Mouse (Mus musculus) embryonic facial prominence, embryonic 14.5 days (tissue): ENCODE measurements around the gene Ephx1. TPM values are rescaled to one million over a fixed set of nuclear protein-coding genes. Genes with fewer than 3 reads are reported as not detected.

Experiments
- ATAC-seq: fragments of 200-750 bp; cut with Nextera tagmentation; 2 replicates; pipeline ENCODE4 v1.8.0; 2017; ENCODE audit warnings: low read depth, moderate number of reproducible peaks, moderate TSS enrichment
- DNase-seq: peaks from one replicate; pipeline ENCODE4 v3.0.0-alpha.2; 2015; ENCODE audit warnings: low spot score
- H3K27ac ChIP-seq: fragments of 300-500 bp; sonication (generic); replicated peaks from 2 replicates; pipeline ENCODE4 v1.5.1; 2014; ENCODE audit warnings: low read depth, mild to moderate bottlenecking, low read length, moderate library complexity
- H3K27me3 ChIP-seq: fragments of 300-500 bp; sonication (generic); replicated peaks from 2 replicates; pipeline ENCODE4 v1.6.1; 2014; ENCODE audit warnings: low read length; ENCODE audit not compliant: control insufficient read depth, insufficient read depth
- H3K36me3 ChIP-seq: fragments of 300-500 bp; sonication (generic); 2 replicates; pipeline ENCODE4 v1.6.1; 2014; ENCODE audit warnings: low read length, mixed read lengths; ENCODE audit not compliant: control insufficient read depth, insufficient read depth
- H3K4me1 ChIP-seq: fragments of 300-500 bp; sonication (generic); 2 replicates; pipeline ENCODE4 v1.6.1; 2014; ENCODE audit warnings: antibody characterized with exemption, low read length; ENCODE audit not compliant: control insufficient read depth, insufficient read depth
- H3K4me2 ChIP-seq: fragments of 300-500 bp; sonication (generic); 2 replicates; pipeline ENCODE4 v1.6.1; 2014; ENCODE audit warnings: low read depth, mild to moderate bottlenecking, low read length, moderate library complexity, mixed read lengths
- H3K4me3 ChIP-seq: fragments of 300-500 bp; sonication (generic); 2 replicates; pipeline ENCODE4 v1.5.1; 2014; ENCODE audit warnings: low read depth, mild to moderate bottlenecking, low read length
- H3K9ac ChIP-seq: fragments of 300-500 bp; sonication (generic); 2 replicates; pipeline ENCODE4 v1.6.1; 2014; ENCODE audit warnings: low read depth, mild to moderate bottlenecking, low read length, moderate library complexity, mixed read lengths
- H3K9me3 ChIP-seq: fragments of 300-500 bp; sonication (generic); 2 replicates; pipeline ENCODE4 v1.6.1; 2016; ENCODE audit warnings: low read length; ENCODE audit not compliant: control insufficient read depth
- WGBS: fragments of 180-500 bp; shearing (Covaris S2); extraction: QIAGEN DNeasy Blood & Tissue Kit; methylation state at CpG from one replicate; pipeline ENCODE4 v1.1.7; 2014; 5-methylcytosine and 5-hydroxymethylcytosine counted together
- polyA plus RNA-seq: library from polyadenylated mRNA; unstranded; fragments of >200 nt; fragmentation: Nextera tagmentation; extraction: Ambion mirVana; gene quantifications from 2 replicates; pipeline ENCODE4 v1.2.1, GENCODE M21; 2014

Ephx1 gene
- polyA plus RNA-seq, 1 experiment from 2014 or later = 15.4 TPM

DNA sequence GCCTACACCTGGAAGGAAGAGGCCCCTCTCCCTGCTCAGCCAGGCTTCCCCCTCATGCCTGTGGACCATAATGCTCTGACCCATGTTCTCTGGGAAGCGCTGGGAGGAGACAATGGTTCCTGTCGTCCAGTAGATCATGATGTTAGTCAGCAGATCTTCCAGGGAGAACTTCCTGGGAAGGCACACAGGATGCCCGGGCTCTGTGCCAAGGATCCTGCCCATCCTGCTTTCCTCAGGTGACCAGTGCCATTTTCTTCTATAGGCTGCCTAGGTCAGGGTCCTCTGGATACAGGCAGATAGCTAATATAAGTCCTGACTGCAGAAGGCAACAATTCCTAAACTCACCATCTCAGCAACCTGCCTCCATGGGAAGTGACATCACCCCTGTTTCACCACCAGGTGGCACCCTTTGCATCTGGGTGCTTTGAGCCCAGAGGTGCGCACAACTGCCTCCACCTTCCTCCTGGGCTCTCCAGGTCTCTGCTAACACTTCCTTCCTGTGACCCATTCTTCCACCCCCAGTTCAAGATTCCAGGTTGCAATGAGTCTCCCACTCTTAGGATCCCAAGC lies 44.5 kb downstream of the Ephx1 start:
- Histone ChIP-seq H3K27ac (no peak overlapping the region), H3K36me3 (peaks cover 26% of the 10 kb centered on the region; the same call in 1 of the 2 replicates), H3K9ac (no peak overlapping the region), H3K4me1 (no peaks in the 10 kb centered on the region), H3K27me3 (no peaks in the 10 kb centered on the region), H3K4me2 (no peak overlapping the region), H3K9me3 (no peaks in the 10 kb centered on the region), H3K4me3 (no peak overlapping the region)
- WGBS = 58% methylated on average over 3 of the region's 4 CpGs
- no peak for DNase-seq
- ATAC-seq = no peak

DNA sequence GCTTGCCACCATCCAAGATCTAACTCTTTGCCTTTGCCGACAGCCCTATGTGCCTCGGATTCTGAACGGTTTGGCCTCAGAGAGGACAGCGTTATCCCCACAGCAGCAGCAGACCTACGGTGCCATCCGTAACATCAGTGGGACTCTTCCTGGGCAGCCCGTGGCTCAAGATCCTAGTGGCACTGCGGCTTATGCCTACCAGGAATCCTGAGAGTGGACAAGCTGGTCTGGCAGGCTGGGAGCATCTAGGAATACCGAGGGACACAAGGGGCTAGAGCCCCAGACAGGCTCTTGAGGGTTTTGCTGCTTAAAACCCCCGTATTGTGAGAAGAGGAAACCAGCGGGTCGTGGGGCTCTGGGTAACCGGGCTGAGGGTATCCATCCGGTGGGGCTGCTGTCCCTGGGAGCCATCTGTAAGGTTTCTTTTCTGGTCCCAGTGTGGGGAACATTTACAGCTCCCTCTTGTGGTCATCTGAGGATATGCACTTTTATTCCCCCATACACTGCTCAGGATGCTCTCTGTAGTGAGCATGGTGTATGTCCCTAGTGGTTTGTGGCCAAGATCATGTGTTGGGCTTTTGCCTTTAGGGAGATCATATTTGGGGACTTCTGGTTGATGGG lies 46.5 kb downstream of the Ephx1 start:
- Histone ChIP-seq H3K27ac (no peak overlapping the region), H3K4me3 (no peak overlapping the region), H3K4me1 (no peaks in the 10 kb centered on the region), H3K9ac (no peak overlapping the region), H3K4me2 (no peak overlapping the region), H3K36me3 (peaks cover 32% of the 10 kb centered on the region; the same call in 1 of the 2 replicates), H3K27me3 (no peaks in the 10 kb centered on the region), H3K9me3 (no peaks in the 10 kb centered on the region)
- 57% methylated on average over 14 of the region's 14 CpGs for WGBS
- ATAC-seq = peak; percentile 73
- DNase-seq = peak; percentile 50

DNA sequence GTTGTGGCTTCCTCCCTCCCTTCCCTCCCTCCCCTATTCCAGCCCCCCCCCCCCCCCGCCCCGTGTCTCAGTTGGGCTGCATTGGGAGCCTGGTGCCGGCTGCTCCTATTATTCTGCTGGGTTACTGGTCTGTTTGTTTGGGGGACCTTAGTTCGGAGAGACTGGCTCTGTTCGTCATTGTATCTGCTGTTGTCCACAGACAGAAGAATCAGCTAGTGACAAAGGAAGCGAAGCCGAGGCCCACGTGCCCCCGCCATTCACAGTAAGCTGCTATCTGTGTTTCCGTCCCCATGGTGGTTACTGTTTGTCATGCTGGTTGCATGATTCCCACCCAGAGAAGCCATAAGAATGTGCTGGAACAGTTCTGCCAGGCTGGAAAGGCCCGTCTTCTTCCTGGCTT lies 47.8 kb downstream of the Ephx1 start:
- H3K36me3 ChIP-seq = peaks cover 42% of the 10 kb centered on the region; the same call in 1 of the 2 replicates
- no peak for DNase-seq
- no peaks in the 10 kb centered on the region for H3K4me1 ChIP-seq
- ATAC-seq = no peak
- no peaks in the 10 kb centered on the region for H3K27me3 ChIP-seq
- no peak overlapping the region for H3K9ac ChIP-seq
- no peak overlapping the region for H3K27ac ChIP-seq
- 83% methylated on average over 10 of the region's 11 CpGs for WGBS
- H3K4me3 ChIP-seq = no peak overlapping the region
- no peak overlapping the region for H3K4me2 ChIP-seq
- no peaks in the 10 kb centered on the region for H3K9me3 ChIP-seq

DNA sequence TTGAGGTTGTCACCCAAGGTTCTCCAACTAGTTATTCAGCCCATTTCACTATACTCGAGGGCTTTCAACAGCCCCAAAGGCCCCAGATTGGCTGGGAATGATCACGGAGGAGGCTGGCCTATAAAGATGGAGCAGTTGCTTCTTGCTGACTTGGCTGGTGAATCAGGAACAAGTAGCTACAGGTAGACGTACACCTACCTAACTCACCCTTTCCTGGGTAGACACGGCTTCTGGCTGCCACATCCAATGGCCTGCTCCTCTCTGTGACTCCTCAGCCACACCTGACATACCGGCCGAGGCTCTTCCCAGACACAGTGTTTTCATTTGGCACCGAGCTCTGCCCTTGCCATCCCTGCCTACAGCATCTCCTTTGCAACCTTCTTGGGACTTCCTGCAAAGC lies 53.4 kb downstream of the Ephx1 start:
- no peaks in the 10 kb centered on the region for H3K9me3 ChIP-seq
- 83% methylated on average over 7 of the region's 7 CpGs for WGBS

DNA sequence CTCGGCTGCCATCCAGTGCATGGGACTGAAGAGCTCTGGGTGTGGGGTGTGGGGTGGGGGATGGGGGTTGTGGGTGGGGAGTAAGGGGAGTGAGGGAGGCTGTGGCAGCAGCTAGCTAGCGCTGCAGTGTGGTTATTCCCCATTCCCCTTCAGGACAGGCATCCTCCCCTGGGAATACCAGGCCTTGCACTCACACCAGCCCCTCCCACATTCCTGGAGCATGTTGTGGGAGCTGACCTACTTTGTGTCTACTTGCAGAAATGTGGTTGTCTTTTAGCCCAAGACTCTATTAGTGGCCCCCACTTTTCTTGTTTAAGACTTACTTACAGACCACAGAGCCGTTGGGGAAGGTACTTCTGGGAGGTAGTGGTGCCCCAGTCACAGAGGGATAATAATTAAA lies 54.2 kb downstream of the Ephx1 start:
- H3K27me3 ChIP-seq = no peaks in the 10 kb centered on the region
- H3K9ac ChIP-seq = no peak overlapping the region
- DNase-seq (peak; percentile 68), ATAC-seq (0 out of 2 replicates have a peak, but pooled peaks have one; percentile 9)
- no peaks in the 10 kb centered on the region for H3K4me1 ChIP-seq
- no peaks in the 10 kb centered on the region for H3K9me3 ChIP-seq
- H3K36me3 ChIP-seq = peaks cover 58% of the 10 kb centered on the region
- 37% methylated on average over 3 of the region's 3 CpGs for WGBS
- H3K4me2 ChIP-seq = no peak overlapping the region
- H3K4me3 ChIP-seq = no peak overlapping the region
- H3K27ac ChIP-seq = no peak overlapping the region

More for the DNA sequence above, 53.4 kb downstream of the Ephx1 start:
- no peaks in the 10 kb centered on the region for H3K4me1 ChIP-seq
- H3K27ac ChIP-seq = no peak overlapping the region
- no peak overlapping the region for H3K4me3 ChIP-seq
- no peak overlapping the region for H3K4me2 ChIP-seq
- no peak for ATAC-seq
- peaks cover 57% of the 10 kb centered on the region for H3K36me3 ChIP-seq
- no peak for DNase-seq
- no peak overlapping the region for H3K9ac ChIP-seq
- H3K27me3 ChIP-seq = no peaks in the 10 kb centered on the region

DNA sequence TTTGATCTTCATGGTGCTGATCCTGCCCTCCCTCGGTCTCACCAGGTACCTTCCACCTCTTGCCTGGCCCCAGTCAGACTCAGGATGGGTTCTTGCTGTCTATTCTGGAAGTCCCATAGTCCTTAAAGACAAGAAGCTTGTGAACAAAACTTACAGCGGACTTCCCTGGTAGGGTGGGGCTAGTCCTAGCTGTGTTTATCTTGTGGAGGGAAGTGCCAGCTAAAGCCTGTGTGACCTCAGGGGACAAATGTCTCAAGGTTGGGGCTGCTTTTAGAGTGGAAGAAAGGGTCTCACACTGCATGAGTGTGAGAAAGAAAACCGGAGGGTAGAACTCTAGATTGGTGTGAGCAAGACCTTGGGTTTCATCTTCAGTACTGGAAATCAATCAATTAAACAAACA lies 54.9 kb downstream of the Ephx1 start:
- Histone ChIP-seq H3K9me3 (no peaks in the 10 kb centered on the region), H3K4me1 (no peaks in the 10 kb centered on the region), H3K27ac (no peak overlapping the region), H3K4me3 (no peak overlapping the region), H3K9ac (no peak overlapping the region), H3K36me3 (peaks cover 64% of the 10 kb centered on the region), H3K4me2 (no peak overlapping the region), H3K27me3 (no peaks in the 10 kb centered on the region)
- 87% methylated on average over 3 of the region's 3 CpGs for WGBS
- DNase-seq (no peak), ATAC-seq (no peak)

DNA sequence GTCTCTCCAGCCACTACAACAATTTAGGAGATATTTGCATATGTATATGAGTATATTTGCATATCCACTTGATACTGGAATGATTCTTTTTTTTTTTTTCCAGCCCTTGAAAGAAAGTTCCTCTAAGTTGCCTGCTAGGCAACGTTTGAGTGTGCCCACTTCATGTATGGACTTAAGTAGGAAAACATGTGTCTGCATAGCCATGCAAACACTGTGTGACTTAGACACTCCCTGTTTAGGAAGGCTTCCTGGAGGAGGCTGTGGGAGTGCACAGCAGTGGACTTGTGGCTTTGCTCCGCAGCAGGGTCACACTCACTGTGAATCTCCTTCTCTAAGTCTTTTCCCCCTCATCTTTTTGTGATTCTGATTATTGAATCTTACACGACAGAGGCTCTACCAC lies 61.9 kb downstream of the Ephx1 start:
- ATAC-seq (no peak), DNase-seq (no peak)
- H3K9ac ChIP-seq = no peak overlapping the region
- H3K27ac ChIP-seq = no peak overlapping the region
- WGBS = 62% methylated on average over 3 of the region's 3 CpGs
- H3K9me3 ChIP-seq = no peaks in the 10 kb centered on the region
- H3K4me2 ChIP-seq = no peak overlapping the region
- H3K27me3 ChIP-seq = no peaks in the 10 kb centered on the region
- peaks cover 50% of the 10 kb centered on the region for H3K36me3 ChIP-seq
- H3K4me3 ChIP-seq = no peak overlapping the region
- no peaks in the 10 kb centered on the region for H3K4me1 ChIP-seq

DNA sequence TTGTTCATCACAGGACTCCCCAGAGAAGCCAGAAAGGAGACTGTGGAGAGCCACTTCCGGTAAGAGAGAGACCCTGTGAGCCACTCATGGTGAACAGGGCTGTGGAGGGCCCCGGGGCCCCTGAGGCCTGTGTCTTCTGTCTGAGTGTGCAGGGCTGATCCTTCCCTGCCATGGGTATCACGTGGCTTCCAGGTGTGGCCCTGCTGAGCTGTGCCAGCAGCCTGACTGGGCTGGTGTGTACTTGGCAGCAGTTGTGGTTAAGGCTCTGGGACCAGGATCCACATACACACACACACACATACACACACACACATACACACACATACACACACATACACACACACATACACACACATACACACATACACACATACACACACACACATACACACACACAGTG lies 62.7 kb downstream of the Ephx1 start:
- Histone ChIP-seq H3K9ac (no peak overlapping the region), H3K9me3 (no peaks in the 10 kb centered on the region), H3K36me3 (peaks cover 50% of the 10 kb centered on the region), H3K27me3 (no peaks in the 10 kb centered on the region), H3K4me2 (no peak overlapping the region), H3K4me1 (no peaks in the 10 kb centered on the region), H3K4me3 (no peak overlapping the region), H3K27ac (no peak overlapping the region)
- ATAC-seq (no peak), DNase-seq (no peak)
- 76% methylated on average over 3 of the region's 3 CpGs for WGBS

DNA sequence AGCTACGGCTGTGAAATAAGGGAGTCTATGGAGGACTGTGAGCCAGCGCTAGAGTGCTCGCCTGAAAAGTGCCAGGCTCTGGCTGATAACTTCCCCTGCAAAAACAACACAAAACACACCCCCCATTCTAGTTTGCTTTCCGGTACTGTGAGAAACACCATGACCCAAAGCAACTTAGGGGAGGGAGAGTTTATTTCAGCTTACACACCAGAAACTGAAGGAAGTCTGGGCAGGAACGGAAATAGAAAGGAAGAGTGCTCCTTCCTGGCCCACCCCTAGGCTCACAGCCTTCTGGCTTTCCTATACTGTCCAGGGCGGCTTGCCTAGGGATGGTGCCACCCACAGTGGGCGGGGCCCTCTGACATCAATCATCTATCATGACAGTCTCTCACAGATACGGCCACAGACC lies 63.7 kb downstream of the Ephx1 start:
- Histone ChIP-seq H3K9me3 (no peaks in the 10 kb centered on the region), H3K36me3 (peaks cover 45% of the 10 kb centered on the region), H3K4me2 (no peak overlapping the region), H3K9ac (no peak overlapping the region), H3K4me1 (no peaks in the 10 kb centered on the region), H3K27me3 (no peaks in the 10 kb centered on the region), H3K27ac (no peak overlapping the region), H3K4me3 (no peak overlapping the region)
- ATAC-seq = no peak
- peak; percentile 26 for DNase-seq
- 85% methylated on average over 8 of the region's 8 CpGs for WGBS
